Mouse (Mus musculus): ENCODE data around the gene Cand2.

- TF ChIP-seq CTCF (IDR thresholded peaks at IDR 0.05; ENCODE audit: borderline replicate concordance, insufficient read depth, low read depth, low read length) (peak; percentile 48), POLR2A (IDR thresholded peaks at IDR 0.05; ENCODE audit: borderline replicate concordance, insufficient read depth, low read length) (no peak)
Observed at GRCm38 (mm10) chr6:115814104-115814503, 39.8 kb downstream of the Cand2 start.

Data from cerebellum, adult 2 months (tissue).